Mouse (Mus musculus) kidney, adult 2 months (tissue): ENCODE results near the gene Igf2bp2.

Experiments
- CTCF ChIP-seq: fragments of 200-500 bp; conservative IDR thresholded peaks from 2 replicates; pipeline ENCODE4 v1.5.1; 2011; ENCODE audit warnings: low read depth, mild to moderate bottlenecking, control low read depth, low read length, moderate library complexity, mixed read lengths; ENCODE audit not compliant: insufficient read depth, insufficient read length
- POLR2A ChIP-seq: fragments of 200-500 bp; IDR thresholded peaks from one replicate; pipeline ENCODE4 v1.6.1; 2011; ENCODE audit warnings: low read depth, low read length, control low read depth

GRCm38 (mm10) chr16:22139821-22140220 lies 23.3 kb downstream of the Igf2bp2 start:
- TF ChIP-seq CTCF (no peak), POLR2A (no peak)
